Mouse (Mus musculus) limb, embryonic 13.5 days (tissue): ENCODE measurements at regions not wholly inside any gene's neighbourhood (a gene's known extent, or its start where the extent isn't known, plus 50 kb on each side); places are given as distances from the start of the nearest gene placed in this dataset.
A peak's percentile ranks its signal among the peaks of the same experiment; 100 is the strongest.

Experiments used
- ATAC-seq: fragments of 200-750 bp; cut with Nextera tagmentation; 2 replicates; pipeline ENCODE4 v1.8.0; 2017; ENCODE audit warnings: low read depth, moderate number of reproducible peaks, moderate TSS enrichment; ENCODE audit not compliant: low FRiP score
- H3K27ac ChIP-seq: fragments of 300-500 bp; sonication (generic); 2 replicates; pipeline ENCODE4 v1.5.1; 2015; ENCODE audit warnings: inconsistent platforms, mild to moderate bottlenecking, moderate library complexity
- H3K27me3 ChIP-seq: fragments of 300-500 bp; sonication (generic); 2 replicates; pipeline ENCODE4 v1.6.1; 2015; ENCODE audit warnings: mild to moderate bottlenecking, inconsistent platforms
- H3K36me3 ChIP-seq: fragments of 300-500 bp; sonication (generic); 2 replicates; pipeline ENCODE4 v1.6.1; 2015; ENCODE audit warnings: inconsistent platforms, mild to moderate bottlenecking, moderate library complexity
- H3K4me1 ChIP-seq: fragments of 300-500 bp; sonication (generic); 2 replicates; pipeline ENCODE4 v1.6.1; 2015; ENCODE audit warnings: inconsistent platforms
- H3K4me2 ChIP-seq: fragments of 300-500 bp; sonication (generic); replicated peaks from 2 replicates; pipeline ENCODE4 v1.6.1; 2015; ENCODE audit warnings: inconsistent platforms, mild to moderate bottlenecking, moderate library complexity
- H3K4me3 ChIP-seq: fragments of 300-500 bp; sonication (generic); 2 replicates; pipeline ENCODE4 v1.5.1; 2015; ENCODE audit warnings: moderate library complexity, mild to moderate bottlenecking, inconsistent platforms
- H3K9ac ChIP-seq: fragments of 300-500 bp; sonication (generic); 2 replicates; pipeline ENCODE4 v1.6.1; 2015; ENCODE audit warnings: mild to moderate bottlenecking, inconsistent platforms
- H3K9me3 ChIP-seq: fragments of 300-500 bp; sonication (generic); 2 replicates; pipeline ENCODE4 v1.6.1; 2016; ENCODE audit warnings: inconsistent platforms
- WGBS: fragments of 180-500 bp; shearing (Covaris S2); methylation state at CpG from one replicate; pipeline ENCODE4 v1.1.7; 2015; 5-methylcytosine and 5-hydroxymethylcytosine counted together

- Histone ChIP-seq H3K9me3 (no peaks in the 10 kb centered on the region), H3K27me3 (peaks cover 38% of the 10 kb centered on the region), H3K4me3 (no peak overlapping the region), H3K36me3 (no peaks in the 10 kb centered on the region), H3K9ac (no peak overlapping the region), H3K4me1 (no peaks in the 10 kb centered on the region), H3K4me2 (no peak overlapping the region; the same call in 1 of the 2 replicates), H3K27ac (no peak overlapping the region)
- no peak for ATAC-seq
- WGBS, result 50% methylated on average over 16 of the region's 16 CpGs
Observed at GRCm38 (mm10) chr4:124498043-124498442, 112.6 kb downstream of the 3100002H09Rik start.

- WGBS, result 9% methylated on average over 12 of the region's 12 CpGs
- Histone ChIP-seq H3K4me1 (peaks cover 6% of the 10 kb centered on the region; the same call in 1 of the 2 replicates), H3K4me2 (no peak overlapping the region), H3K9ac (no peak overlapping the region), H3K27ac (no peak overlapping the region), H3K9me3 (peaks cover 24% of the 10 kb centered on the region), H3K36me3 (no peaks in the 10 kb centered on the region), H3K27me3 (peaks cover 66% of the 10 kb centered on the region), H3K4me3 (no peak overlapping the region)
- no peak for ATAC-seq
Observed at GRCm38 (mm10) chr4:124485941-124486581, 124.5 kb downstream of the 3100002H09Rik start.

- no peak overlapping the region for H3K9ac ChIP-seq
- no peaks in the 10 kb centered on the region for H3K36me3 ChIP-seq
- H3K9me3 ChIP-seq, result peaks cover 20% of the 10 kb centered on the region
- ATAC-seq, result no peak
- no peak overlapping the region for H3K4me3 ChIP-seq
- 36% methylated on average over 19 of the region's 19 CpGs for WGBS
- no peak overlapping the region for H3K27ac ChIP-seq
- H3K4me1 ChIP-seq, result peaks cover 6% of the 10 kb centered on the region; the same call in 1 of the 2 replicates
- no peak overlapping the region for H3K4me2 ChIP-seq
- H3K27me3 ChIP-seq, result peaks cover 76% of the 10 kb centered on the region
Observed at GRCm38 (mm10) chr4:124484613-124485586, 125.7 kb downstream of the 3100002H09Rik start.

GRCm38 (mm10) chr4:124477870-124478301, 132.7 kb downstream of the 3100002H09Rik start:
- Histone ChIP-seq H3K9me3 (no peaks in the 10 kb centered on the region), H3K36me3 (no peaks in the 10 kb centered on the region), H3K9ac (no peak overlapping the region), H3K4me1 (peaks cover 11% of the 10 kb centered on the region), H3K27ac (no peak overlapping the region), H3K27me3 (peaks cover 88% of the 10 kb centered on the region), H3K4me3 (peak overlapping the region; percentile 17; the same call in 1 of the 2 replicates), H3K4me2 (peak overlapping the region; percentile 47)
- no peak for ATAC-seq
- WGBS, result 2% methylated on average over 21 of the region's 22 CpGs

- Histone ChIP-seq H3K27me3 (peaks cover 88% of the 10 kb centered on the region), H3K4me3 (peak overlapping the region; percentile 17; the same call in 1 of the 2 replicates)
- ATAC-seq, result no peak
Observed at GRCm38 (mm10) chr4:124477359-124477868, 133.2 kb downstream of the 3100002H09Rik start.

GRCm38 (mm10) chr4:124465229-124465820, 145.3 kb downstream of the 3100002H09Rik start:
- Histone ChIP-seq H3K9me3 (no peaks in the 10 kb centered on the region), H3K4me3 (no peak overlapping the region), H3K27me3 (peaks cover 42% of the 10 kb centered on the region), H3K9ac (no peak overlapping the region), H3K4me1 (no peaks in the 10 kb centered on the region), H3K36me3 (no peaks in the 10 kb centered on the region), H3K4me2 (no peak overlapping the region), H3K27ac (no peak overlapping the region)
- no peak for ATAC-seq
- 64% methylated on average over 18 of the region's 18 CpGs for WGBS

More at GRCm38 (mm10) chr4:124477359-124477868, 133.2 kb downstream of the 3100002H09Rik start:
- Histone ChIP-seq H3K9me3 (no peaks in the 10 kb centered on the region), H3K9ac (no peak overlapping the region), H3K27ac (no peak overlapping the region), H3K4me1 (peaks cover 11% of the 10 kb centered on the region), H3K4me2 (peak overlapping the region; percentile 47), H3K36me3 (no peaks in the 10 kb centered on the region)
- WGBS, result 14% methylated on average over 14 of the region's 14 CpGs

GRCm38 (mm10) chr4:124455511-124456338, 154.9 kb downstream of the 3100002H09Rik start:
- no peak overlapping the region for H3K9ac ChIP-seq
- peaks cover 45% of the 10 kb centered on the region for H3K27me3 ChIP-seq
- no peak overlapping the region for H3K27ac ChIP-seq
- H3K36me3 ChIP-seq, result no peaks in the 10 kb centered on the region
- ATAC-seq, result no peak
- no peaks in the 10 kb centered on the region for H3K9me3 ChIP-seq
- H3K4me2 ChIP-seq, result no peak overlapping the region
- H3K4me1 ChIP-seq, result peaks cover 18% of the 10 kb centered on the region; the same call in 1 of the 2 replicates
- no peak overlapping the region for H3K4me3 ChIP-seq
- 16% methylated on average over 14 of the region's 14 CpGs for WGBS

- Histone ChIP-seq H3K27ac (no peak overlapping the region), H3K9me3 (no peaks in the 10 kb centered on the region), H3K36me3 (no peaks in the 10 kb centered on the region), H3K4me3 (no peak overlapping the region), H3K9ac (no peak overlapping the region; the same call in 1 of the 2 replicates), H3K4me2 (no peak overlapping the region), H3K27me3 (peaks cover 46% of the 10 kb centered on the region), H3K4me1 (peaks cover 14% of the 10 kb centered on the region; the same call in 1 of the 2 replicates)
- no peak for ATAC-seq
- WGBS, result 45% methylated on average over 3 of the region's 3 CpGs
Observed at GRCm38 (mm10) chr4:124451131-124451530, 159.5 kb downstream of the 3100002H09Rik start.

GRCm38 (mm10) chr4:124446615-124447014, 164.0 kb downstream of the 3100002H09Rik start:
- WGBS, result 81% methylated on average over 8 of the region's 8 CpGs
- peaks cover 68% of the 10 kb centered on the region for H3K27me3 ChIP-seq
- H3K36me3 ChIP-seq, result no peaks in the 10 kb centered on the region
- H3K27ac ChIP-seq, result no peak overlapping the region
- no peak overlapping the region for H3K9ac ChIP-seq
- H3K4me1 ChIP-seq, result peaks cover 16% of the 10 kb centered on the region
- no peak overlapping the region for H3K4me3 ChIP-seq
- ATAC-seq, result no peak
- no peak overlapping the region for H3K4me2 ChIP-seq
- no peaks in the 10 kb centered on the region for H3K9me3 ChIP-seq

- H3K4me3 ChIP-seq, result no peak overlapping the region
- H3K36me3 ChIP-seq, result no peaks in the 10 kb centered on the region
- H3K4me2 ChIP-seq, result no peak overlapping the region; the same call in 1 of the 2 replicates
- H3K27ac ChIP-seq, result no peak overlapping the region
- H3K9ac ChIP-seq, result no peak overlapping the region
- H3K9me3 ChIP-seq, result no peaks in the 10 kb centered on the region
- H3K27me3 ChIP-seq, result peaks cover 81% of the 10 kb centered on the region
- peaks cover 11% of the 10 kb centered on the region for H3K4me1 ChIP-seq
- no peak for ATAC-seq
- WGBS, result 0% methylated on average over 9 of the region's 10 CpGs
Observed at GRCm38 (mm10) chr4:124443613-124444108, 166.9 kb downstream of the 3100002H09Rik start.

GRCm38 (mm10) chr4:124443130-124443503, 167.5 kb downstream of the 3100002H09Rik start:
- H3K27me3 ChIP-seq, result peaks cover 84% of the 10 kb centered on the region
- H3K4me3 ChIP-seq, result no peak overlapping the region
- no peak overlapping the region; the same call in 1 of the 2 replicates for H3K4me2 ChIP-seq
- no peaks in the 10 kb centered on the region for H3K9me3 ChIP-seq
- H3K9ac ChIP-seq, result no peak overlapping the region
- H3K4me1 ChIP-seq, result peaks cover 11% of the 10 kb centered on the region
- ATAC-seq, result no peak
- WGBS, result 16% methylated on average over 10 of the region's 10 CpGs
- H3K27ac ChIP-seq, result no peak overlapping the region
- no peaks in the 10 kb centered on the region for H3K36me3 ChIP-seq
